Mouse (Mus musculus) right cerebral cortex, adult 2 months (tissue): ENCODE results near the gene Tmc6.
"Not testable (repeated sequence)": the region's sequence is repeated elsewhere in the genome, so short reads cannot be mapped to it uniquely, and the experiment has no call there.

Experiments
- DNase-seq, 2 experiments: peaks; one replicate each; pipeline ENCODE4 v3.0.0; 2021 to 2022; ENCODE audit warnings: low spot score in 2 of 2

Gene Tmc6

GRCm38 (mm10) chr11:117810401-117811046, 28.5 kb upstream of the Tmc6 start:
- DNase-seq: peak; percentile 58 to 78

DNA sequence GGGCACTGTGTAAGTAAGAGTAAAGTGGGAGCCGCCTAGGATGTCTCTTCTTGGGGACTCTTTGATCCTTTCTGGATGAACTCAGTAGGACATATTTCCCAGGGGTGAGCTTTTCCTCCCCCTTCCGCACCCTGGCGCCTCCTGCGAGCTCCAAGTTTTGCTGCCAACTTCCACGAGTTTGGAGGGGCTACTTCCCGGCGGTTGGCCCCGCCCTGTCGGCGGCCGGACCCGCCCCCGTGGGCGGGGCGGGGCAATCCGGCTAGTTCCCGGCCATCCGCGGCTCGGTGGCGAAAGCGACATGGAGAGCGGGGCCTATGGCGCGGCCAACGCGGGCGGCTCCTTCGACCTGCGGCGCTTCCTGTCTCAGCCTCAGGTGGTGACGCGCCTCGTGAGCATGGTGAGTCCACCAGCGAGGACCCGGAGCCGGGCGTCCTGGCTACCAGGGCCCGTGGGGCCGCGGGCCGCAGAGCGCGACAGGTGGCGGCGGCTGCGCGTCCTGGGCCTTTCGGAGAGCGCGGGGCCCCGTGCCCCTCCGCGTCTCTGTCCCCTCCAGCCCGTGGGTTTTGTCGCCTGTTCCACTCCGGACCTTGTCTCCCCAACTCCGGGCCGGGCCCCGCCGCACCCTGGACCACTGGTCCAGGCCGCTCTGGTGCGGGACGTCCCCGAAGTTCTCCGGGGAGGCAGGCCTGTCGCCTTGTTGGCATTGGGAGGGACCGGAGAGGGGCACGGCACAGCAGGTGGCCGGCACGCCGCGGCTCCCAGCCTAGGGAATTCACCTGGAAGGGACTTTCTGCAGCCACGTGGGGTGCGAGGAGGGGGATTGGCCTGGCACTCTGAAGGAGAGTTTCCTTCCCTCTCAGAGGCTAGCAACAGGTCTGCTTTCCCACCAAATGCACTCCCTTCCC, 27.7 kb upstream of the Tmc6 start, which contains the start of the genes Gm20708 and Syngr2:
Gene Gm20708, plus strand, starts transcription at position 262 of the 905 bp plus-strand sequence.
Gene Syngr2, plus strand, starts transcription at position 262 of the 905 bp plus-strand sequence.
- DNase-seq: peak in 1 of 2 experiments; percentile 44

DNA sequence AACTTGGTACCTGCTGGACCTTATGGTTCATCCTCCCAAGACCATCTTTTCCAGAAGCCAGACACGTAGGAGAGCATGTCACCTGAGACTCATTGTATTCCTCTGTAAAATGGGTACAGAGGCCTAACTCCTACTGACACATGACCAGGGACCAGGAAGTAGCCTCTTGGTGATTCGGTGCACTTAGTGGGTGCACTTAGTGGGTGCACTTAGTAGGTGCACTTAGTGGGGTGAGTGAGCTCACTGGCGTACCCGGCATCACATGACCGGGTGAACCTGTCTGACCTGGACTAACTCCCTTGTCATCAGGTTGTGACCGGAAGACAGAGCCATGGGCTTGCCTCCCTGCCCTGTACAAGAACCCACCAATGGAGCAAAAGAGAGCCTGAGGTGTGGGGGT, 24.8 kb upstream of the Tmc6 start:
- no peak for DNase-seq

GRCm38 (mm10) chr11:117803166-117803688, 21.2 kb upstream of the Tmc6 start:
- no peak for DNase-seq

- no peak for DNase-seq
These were observed 19.7 kb upstream of the Tmc6 start for GRCm38 (mm10) chr11:117801650-117802049.

GRCm38 (mm10) chr11:117800038-117800437, 18.0 kb upstream of the Tmc6 start:
- DNase-seq: no peak

- no peak for DNase-seq
These were observed 17.2 kb upstream of the Tmc6 start for GRCm38 (mm10) chr11:117799174-117799573.

DNA sequence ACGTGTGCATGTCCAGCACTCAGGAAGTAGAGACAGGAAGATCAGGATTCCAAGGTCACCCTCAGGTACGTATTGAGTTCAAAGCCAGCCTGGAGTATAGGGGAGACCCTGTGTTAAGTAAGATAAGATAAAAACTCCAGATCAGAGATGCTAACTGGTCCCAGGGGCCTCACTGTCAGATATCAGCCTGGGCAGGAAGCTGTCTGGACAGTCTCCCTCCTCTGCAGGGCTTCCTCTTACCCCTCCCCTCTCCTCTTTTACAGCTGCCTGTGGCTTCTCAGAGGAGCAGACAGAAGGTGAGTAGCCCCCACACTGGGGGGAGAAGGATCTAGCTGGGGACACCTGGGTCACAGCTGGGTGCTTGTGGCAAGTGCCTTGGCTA, 16.2 kb upstream of the Tmc6 start:
- DNase-seq: no peak

- DNase-seq: no peak
These were observed 15.6 kb upstream of the Tmc6 start, which contains the start of gene 6030468B19Rik for GRCm38 (mm10) chr11:117797511-117798159. TSS of gene 6030468B19Rik (plus strand) at chr11:117797660.

DNA sequence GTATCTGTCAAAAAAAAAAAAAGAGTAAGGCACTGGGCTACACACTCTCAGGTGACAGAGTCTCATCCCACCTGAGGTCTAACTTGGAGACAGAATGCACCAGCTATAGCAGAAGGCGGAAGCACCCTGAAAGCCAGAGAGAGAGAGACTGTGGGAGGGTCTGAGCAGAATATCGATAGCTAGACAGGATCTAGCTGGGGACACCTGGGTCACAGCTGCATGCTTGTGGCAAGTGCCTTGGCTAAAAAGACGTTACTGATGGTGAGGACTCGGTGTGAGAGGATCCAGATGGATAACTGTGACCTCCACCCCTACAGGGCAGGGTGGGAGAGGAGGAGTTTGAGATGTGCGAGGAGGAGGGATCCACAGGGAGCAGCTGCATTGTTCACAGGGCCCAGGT, 15.0 kb upstream of the Tmc6 start:
- DNase-seq: no peak

DNA sequence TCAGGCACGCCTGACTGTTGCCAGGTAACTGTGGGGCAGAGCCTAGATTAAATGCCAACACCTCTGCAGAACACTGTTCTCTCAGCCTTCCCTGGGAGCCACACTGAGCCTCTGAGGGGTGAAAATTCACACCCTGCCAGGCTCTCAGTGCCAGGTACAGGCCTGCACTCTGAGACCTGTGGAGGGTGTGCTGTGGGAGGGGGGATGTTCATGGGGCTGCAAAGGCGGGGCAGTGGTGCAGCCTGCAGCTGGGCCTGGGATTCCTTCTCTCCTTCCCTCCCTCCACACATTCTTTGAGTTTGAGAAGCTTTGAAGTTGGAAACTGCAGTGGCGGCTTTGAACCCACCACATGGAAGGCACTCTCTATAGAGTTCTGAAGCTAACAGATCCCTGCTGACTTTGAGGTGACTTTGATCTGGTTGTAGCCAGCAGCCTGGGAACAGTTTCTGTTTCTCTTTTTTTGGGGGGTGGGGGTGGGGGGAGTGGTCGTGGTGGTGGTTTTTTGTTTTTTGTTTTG, 12.1 kb upstream of the Tmc6 start:
- DNase-seq: no peak

GRCm38 (mm10) chr11:117792281-117792888, 10.4 kb upstream of the Tmc6 start:
- no peak for DNase-seq

GRCm38 (mm10) chr11:117791441-117791761, 9.4 kb upstream of the Tmc6 start:
- DNase-seq: no peak

GRCm38 (mm10) chr11:117790703-117791440, 8.9 kb upstream of the Tmc6 start:
- DNase-seq: no peak

- peak; percentile 66 to 67 for DNase-seq
These were observed 8.3 kb upstream of the Tmc6 start for GRCm38 (mm10) chr11:117790286-117790685.

- not testable (repeated sequence) for DNase-seq
These were observed 6.5 kb upstream of the Tmc6 start for GRCm38 (mm10) chr11:117788481-117788880.

DNA sequence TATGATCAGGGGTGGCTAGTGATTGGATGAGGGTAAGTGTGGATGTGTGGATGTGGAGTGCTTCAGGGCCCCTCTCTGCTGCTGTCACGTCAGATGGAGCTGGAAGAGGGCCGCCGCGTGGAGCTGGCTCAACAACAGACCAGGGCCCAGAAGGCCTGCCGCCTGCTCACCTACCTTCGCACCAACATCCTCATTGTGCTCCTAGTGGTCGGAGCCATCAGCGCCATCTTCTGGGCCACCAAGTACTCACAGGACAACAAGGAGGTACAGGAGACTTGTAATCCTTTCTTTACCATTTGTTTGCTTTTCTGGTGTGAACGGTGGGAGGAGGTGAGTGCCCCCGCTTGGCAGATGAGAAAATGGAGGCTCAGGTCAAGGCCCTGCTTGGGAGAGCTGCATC, 4.3 kb upstream of the Tmc6 start:
- peak in 1 of 2 experiments; percentile 64 for DNase-seq

DNA sequence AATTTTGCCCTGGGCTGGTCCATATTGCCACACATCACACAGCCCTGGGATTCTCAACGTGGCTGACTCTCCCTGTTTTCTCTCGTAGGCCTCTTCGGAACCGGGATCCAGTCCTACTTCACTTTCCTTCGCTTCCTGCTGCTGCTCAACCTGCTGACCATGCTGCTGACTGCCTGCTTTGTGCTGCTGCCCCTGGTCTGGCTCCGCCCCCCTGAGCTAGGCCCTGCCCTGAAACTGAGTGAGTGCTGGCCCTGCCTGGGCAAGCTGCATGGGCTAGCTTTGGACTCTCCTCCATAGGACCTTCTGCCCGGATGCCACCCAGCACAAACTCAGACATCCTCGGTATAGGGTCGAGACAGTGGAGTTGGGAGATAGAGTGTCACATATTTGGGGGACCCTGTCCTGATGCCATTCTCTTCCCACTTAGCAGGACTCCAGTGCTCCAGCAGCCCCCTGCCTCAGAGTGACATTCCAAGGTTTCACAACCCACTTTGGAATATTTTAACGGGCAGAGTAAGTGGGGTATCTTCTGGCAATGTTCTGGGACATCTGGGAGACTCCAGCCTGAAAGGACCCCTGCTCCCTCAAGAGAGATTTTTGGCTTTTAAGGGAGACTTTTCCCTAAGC, 1.8 kb upstream of the Tmc6 start:
- no peak for DNase-seq

- no peak for DNase-seq
These were observed 1.1 kb upstream of the Tmc6 start for GRCm38 (mm10) chr11:117783089-117783488.

DNA sequence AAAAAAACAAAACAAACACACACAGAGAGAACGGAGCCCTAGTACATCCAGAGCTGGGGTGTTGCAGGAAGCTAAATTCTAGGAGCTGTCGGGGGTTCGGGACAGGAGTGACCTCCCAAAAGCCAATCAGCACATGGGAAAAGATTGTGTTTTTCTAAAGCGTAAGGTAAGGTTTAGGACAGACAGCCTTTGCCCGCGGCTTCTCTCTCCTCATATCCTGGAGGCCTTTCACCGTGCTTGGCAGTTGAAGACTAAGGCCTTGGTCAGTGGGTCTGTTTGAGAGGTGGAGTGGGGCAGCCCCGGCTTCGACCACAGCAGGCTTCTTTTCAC, 672 bp upstream of the Tmc6 start:
- no peak for DNase-seq
